Mouse (Mus musculus) brown adipose tissue, adult 24 weeks (tissue): Measurements from ENCODE around the gene Trim2. TPM values are rescaled to one million over a fixed set of nuclear protein-coding genes. Genes with fewer than 3 reads are reported as not detected.

ENCODE experiments used
- H3K27ac ChIP-seq: fragments of 200-500 bp; replicated peaks from 2 replicates; pipeline ENCODE4 v1.5.1; 2012; ENCODE audit warnings: low read depth, mild to moderate bottlenecking, low read length
- H3K4me1 ChIP-seq: fragments of 200-500 bp; 2 replicates; pipeline ENCODE4 v1.6.1; 2012; ENCODE audit warnings: low read length, mixed read lengths; ENCODE audit not compliant: control insufficient read depth, insufficient read depth, insufficient read length
- H3K4me3 ChIP-seq: fragments of 200-500 bp; 2 replicates; pipeline ENCODE4 v1.5.1; 2012; ENCODE audit warnings: low read depth, mild to moderate bottlenecking, low read length, moderate library complexity; ENCODE audit not compliant: insufficient read depth
- polyA plus RNA-seq: library from polyadenylated mRNA; stranded (reverse); fragments of >200 nt; gene quantifications from 2 replicates; pipeline ENCODE4 v1.2.4, GENCODE M21; 2012; ENCODE audit not compliant: missing spikeins, insufficient read depth, insufficient read length

The Trim2 gene
- polyA plus RNA-seq = 14.0 and 14.2 TPM in 2 replicates

DNA sequence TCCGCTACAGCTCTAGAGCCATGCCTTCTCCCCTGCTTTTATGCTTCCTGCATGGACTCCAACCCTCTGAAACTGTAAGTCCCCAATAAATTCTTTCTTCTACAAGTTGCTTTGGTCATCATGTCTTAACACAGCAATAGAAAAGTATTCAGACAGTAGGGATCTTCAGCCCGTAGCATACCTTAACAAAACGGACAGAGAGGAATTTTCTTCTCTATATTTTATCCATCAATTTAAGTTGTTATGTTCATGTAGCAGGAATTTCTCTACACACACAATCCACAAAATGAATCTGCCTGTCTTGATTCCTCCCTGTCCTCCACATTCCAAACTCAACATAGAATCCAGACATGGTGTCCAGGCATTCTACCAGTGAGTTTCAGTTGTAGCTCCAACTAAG, at the start of gene Trim2:
Gene Trim2 (minus strand): TSS at position 101 of the 400 bp plus-strand sequence.
- H3K27ac ChIP-seq = no peak within 1 kb of the TSS
- H3K4me3 ChIP-seq = no peak within 1 kb of the TSS
- no peaks in the 10 kb centered on the region for H3K4me1 ChIP-seq

DNA sequence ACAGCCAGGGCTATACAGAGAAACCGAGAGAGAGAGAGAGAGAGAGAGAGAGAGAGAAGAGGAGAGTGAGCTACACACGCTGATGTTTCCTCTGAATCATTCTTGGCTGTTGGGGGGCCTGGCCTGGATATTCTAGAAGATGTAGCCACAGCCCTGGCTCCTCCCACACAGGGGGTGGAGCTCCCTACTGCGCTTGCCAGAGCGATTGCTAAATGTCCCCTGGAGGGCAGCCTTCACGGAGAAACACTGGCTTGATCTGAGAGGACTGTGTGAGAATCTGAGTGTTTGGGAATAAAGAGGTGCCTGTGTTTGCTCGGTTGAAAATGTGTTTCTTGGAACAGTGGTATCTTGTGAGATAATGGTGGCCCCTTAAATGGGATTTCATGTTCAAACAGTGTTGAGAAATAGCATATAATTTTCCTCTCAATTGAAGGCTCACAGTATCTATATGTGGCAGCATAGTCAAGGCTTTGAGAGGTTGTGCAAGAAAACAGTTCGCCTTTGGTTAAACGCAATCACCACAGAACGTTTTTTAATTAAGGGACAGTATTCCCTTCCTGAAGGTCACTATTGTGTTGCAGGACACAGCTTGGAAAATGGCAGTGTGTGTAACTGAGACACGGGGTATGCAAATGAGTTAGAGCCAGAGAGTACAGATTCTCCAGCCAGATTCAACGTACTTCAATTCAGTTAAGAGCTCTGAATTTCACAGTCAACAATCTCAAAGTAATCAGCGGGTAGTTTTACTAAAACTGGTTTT, 49.4 kb upstream of the Trim2 start:
- H3K27ac ChIP-seq = peak overlapping the region; percentile 57
- H3K4me1 ChIP-seq = no peaks in the 10 kb centered on the region
- H3K4me3 ChIP-seq = no peak overlapping the region

DNA sequence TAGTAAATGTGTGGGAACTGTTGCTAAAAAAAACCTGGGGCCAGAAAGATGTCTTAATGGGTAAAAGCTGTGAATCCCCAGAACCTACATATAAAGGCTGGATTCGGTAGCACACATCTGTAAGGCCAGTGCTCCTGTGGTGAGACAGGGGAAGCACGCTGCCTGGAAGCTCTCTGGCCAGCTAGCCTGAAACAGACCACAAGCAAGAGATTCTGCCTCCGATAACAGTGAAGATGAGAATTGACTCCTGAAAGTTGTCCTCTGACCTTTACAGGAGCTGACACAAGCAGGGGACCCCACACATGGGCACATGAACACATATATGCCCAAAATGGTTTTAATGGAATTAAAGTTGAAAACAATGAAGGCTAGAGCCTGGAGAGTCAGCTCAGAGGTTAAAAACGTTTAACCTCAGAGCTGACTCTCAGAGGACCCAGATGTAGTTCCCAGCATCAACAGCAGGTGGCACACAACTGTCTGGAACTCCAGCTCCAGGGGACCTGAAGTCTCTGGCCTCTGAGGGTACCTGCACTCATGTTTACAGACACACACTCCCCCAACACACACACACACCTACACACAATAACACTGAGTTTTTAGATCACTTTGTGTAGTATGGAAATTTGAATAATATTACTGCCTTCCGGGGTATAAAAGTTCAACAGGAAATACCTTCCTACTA, 45.8 kb upstream of the Trim2 start:
- no peak overlapping the region for H3K4me3 ChIP-seq
- no peak overlapping the region for H3K27ac ChIP-seq
- peaks cover 2% of the 10 kb centered on the region for H3K4me1 ChIP-seq

DNA sequence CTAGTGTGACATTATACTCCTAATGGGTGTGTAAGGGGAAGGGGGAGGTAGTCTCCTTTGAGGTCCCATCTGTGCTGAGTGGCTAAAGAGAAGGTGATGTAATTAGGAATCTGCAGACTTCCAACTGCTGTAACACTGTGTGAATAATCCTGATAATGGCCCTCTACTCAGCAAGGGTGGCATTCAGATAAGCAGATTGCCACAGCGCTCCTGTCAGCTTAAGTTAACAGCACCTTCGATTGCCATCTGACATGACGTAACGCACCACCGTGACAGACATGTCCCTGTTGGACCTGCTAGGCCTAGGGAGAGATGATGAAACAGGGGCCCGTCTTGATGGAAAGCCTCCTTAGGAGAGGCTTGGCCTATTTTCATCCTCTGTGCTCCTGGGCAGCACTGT, 43.6 kb upstream of the Trim2 start:
- H3K27ac ChIP-seq = no peak overlapping the region
- no peak overlapping the region for H3K4me3 ChIP-seq
- peaks cover 10% of the 10 kb centered on the region for H3K4me1 ChIP-seq

DNA sequence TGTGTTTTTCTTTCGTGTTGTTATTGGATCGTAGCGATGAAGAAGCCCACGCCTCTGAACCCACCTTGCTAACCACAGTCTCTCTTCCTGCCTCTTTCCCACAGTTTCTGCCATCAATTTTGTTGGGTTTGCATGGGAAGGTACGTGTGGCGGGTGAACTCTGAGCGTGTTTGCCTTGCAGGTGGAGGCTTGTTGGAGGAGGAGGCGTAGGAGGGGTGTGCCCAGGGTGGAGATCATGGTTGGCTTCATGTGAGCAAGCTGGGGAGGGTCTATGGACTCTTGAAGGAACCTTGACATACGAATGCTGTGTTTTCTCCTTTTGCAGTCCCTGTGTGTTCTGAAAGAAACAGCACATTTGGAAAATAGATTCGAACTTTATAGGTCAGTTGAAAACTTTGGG, 43.1 kb upstream of the Trim2 start:
- H3K4me1 ChIP-seq = peaks cover 10% of the 10 kb centered on the region
- no peak overlapping the region for H3K27ac ChIP-seq
- no peak overlapping the region for H3K4me3 ChIP-seq

DNA sequence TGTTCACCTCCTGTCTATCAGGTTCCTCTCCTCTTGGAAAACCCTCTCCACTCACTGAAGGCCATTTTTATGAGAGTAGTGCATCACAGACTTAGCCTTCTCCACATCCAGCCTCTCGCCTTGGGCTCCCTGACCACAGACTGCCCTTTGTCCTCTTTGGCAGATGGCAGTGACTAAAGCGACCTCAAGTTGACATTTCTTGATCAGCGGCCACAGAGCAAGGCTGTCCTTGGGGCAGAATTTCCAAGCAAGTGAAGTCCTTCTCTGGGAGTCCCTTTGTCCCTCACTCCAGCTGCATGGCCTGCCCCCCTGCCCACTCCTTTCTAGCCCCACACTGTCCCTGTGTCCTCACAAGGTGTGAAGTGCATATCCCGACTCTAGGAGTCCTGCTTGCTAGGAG, 40.7 kb upstream of the Trim2 start:
- Histone ChIP-seq H3K27ac (peak overlapping the region; percentile 97), H3K4me1 (peaks cover 10% of the 10 kb centered on the region), H3K4me3 (no peak overlapping the region)

DNA sequence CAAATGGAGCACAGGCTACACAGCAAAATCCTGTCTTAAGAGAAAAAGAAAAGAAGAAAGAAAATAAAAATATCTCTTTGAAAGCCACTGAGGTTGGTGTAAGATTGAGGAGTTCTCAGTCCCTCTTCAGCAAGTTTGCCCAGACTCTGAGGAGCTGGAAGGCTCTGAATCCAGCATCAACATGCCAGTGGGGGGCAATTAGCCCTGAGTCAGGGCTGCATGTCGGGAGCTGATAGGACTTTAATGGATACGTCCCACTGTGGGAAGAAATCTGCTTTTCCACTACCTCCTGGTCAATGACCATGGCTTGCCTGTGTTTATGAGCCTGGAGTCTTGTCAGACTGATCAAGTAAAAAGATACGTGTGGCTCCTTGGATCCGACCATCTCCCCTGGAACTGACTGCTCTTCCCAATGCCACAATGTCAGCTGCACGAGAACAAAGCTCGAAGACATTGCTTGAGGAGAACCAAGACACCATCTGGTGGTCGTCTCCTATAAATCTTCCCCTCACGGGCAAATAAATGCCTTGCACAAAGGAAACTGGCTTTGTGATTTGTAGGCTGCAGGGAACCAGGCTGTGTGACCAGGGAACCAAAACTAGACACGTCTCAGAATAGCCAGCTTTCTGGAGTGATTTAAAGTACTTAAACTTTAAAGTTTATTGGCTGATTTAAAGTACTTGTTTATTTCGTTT, 39.9 kb upstream of the Trim2 start:
- peaks cover 10% of the 10 kb centered on the region for H3K4me1 ChIP-seq
- H3K4me3 ChIP-seq = no peak overlapping the region
- H3K27ac ChIP-seq = peak overlapping the region; percentile 75

DNA sequence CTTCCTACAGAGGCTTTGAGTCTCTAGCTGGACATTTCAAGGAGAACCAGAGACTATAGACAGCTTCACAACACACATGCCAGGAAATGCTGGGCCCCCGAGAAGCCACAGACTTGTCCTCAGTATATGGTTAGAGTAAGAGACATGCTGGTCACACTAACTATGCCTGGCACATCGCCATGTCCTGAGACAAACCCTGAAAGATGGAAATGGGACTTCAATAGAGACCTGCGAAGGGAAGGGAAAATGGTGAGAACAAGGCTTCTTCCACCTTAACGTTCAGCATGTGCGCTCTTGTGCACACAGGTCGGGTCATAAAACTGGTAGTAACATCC, 38.9 kb upstream of the Trim2 start:
- Histone ChIP-seq H3K4me3 (peak overlapping the region; percentile 17; the same call in 1 of the 2 replicates), H3K27ac (peak overlapping the region; percentile 59), H3K4me1 (peaks cover 10% of the 10 kb centered on the region)

DNA sequence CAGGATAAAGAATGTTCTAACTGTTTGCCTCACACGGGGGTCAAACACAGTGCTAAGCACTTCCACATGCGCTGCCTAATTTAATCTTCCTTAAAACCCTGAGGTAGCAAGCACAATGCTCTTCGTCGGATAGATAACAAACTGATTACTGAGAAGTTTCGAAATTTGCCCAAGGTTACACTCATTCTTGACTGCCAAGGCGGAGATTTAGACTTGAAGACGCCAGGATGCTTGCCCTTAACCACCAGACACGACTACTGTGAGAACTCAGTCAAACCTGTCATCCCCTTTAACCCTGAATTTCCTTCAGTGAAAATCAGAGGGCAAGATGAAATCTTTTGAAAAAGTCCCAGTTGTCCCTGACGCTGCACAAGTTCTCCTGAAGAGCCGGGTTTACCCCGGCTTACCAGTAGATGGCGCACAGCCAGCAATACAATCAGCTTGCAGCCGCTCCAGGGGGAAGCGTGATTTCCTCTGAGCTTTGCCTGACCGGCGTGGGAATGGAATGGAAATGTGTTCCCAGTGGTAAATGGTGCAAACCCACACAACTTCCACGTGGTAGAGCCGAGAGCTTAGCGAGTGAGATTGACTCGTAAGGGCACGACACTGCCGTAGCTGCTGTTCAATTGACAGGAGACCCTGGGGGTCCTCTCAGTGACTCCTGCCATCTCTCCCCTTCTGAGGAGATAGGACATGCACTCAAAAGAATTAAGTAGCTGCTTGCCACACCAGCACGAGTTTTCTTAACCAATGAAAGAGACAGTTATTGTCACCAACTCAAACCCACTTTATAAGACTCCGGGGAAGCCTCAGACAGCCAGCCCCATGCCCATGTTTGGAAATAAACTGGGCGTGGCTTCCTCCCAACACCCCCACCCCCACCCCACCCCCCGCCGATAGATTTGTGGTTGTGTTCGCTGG, 38.3 kb upstream of the Trim2 start:
- H3K4me1 ChIP-seq = peaks cover 10% of the 10 kb centered on the region
- H3K27ac ChIP-seq = peak overlapping the region; percentile 15; the same call in 1 of the 2 replicates
- H3K4me3 ChIP-seq = peak overlapping the region; percentile 20

DNA sequence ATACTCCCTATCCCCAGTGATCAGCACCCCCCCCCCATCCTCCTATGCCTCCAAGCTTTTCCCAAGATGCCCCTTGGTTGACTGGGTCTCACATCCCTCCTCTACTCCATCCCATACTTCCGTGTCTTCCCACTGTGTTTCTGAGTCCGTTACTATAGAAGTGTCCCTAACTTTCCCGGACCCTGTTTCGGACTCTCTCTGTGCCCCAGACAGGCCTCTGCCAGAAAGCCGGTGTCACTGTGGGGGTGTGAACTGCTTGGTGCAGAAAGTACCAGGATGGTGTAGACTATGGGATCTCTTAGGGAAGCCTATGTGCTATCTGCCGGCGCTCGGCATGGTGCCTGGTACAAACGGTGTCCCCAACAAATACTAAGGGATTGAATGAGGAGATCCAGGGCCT, 36.4 kb upstream of the Trim2 start:
- H3K4me1 ChIP-seq = peaks cover 10% of the 10 kb centered on the region
- no peak overlapping the region for H3K4me3 ChIP-seq
- no peak overlapping the region for H3K27ac ChIP-seq

DNA sequence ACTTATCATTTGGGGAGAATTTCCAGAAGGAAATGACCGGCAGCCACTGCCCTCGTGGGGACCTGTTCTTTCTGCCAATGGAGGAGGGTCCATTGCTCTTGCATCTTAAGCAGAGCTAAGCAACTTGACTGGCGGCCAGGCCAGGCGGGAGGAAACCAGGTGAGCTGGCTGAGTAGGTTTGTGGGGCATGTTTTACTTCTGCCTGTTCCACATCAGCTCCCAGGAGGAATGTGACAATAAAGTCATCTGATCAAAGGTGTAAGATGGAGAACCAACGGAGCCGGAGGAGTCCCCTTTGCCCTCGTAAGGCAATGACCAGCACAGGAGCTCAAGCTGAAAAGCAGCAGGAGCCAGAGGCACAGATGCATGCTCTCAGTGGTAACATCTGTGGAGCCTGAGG, 35.1 kb upstream of the Trim2 start:
- H3K4me1 ChIP-seq = peaks cover 8% of the 10 kb centered on the region
- no peak overlapping the region for H3K27ac ChIP-seq

DNA sequence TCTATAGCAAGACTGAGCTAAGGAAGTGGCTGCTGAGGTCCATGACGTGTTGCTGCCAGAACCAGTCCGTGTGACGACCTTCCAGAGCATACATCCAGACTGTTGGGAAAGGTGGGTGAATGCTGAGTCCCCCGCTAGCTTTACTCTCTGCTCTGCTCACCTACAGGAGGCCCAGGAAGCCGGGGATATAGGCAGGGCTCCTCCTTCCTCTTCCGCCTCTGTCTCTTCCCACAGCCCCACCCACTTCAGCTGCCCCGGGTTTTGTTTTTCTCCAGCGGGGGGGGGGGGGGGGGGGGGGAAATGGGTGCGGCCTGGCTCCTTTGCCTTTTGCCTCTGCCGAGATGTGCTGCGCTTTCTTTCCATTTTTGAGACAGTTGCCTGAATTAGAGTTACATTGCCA, 30.9 kb upstream of the Trim2 start:
- Histone ChIP-seq H3K27ac (0 out of 2 replicates have a peak overlapping the region, but pooled peaks have one; percentile 33), H3K4me3 (peak overlapping the region; percentile 51), H3K4me1 (peaks cover 2% of the 10 kb centered on the region; the same call in 1 of the 2 replicates)

More for the DNA sequence above, 35.1 kb upstream of the Trim2 start:
- no peak overlapping the region for H3K4me3 ChIP-seq

DNA sequence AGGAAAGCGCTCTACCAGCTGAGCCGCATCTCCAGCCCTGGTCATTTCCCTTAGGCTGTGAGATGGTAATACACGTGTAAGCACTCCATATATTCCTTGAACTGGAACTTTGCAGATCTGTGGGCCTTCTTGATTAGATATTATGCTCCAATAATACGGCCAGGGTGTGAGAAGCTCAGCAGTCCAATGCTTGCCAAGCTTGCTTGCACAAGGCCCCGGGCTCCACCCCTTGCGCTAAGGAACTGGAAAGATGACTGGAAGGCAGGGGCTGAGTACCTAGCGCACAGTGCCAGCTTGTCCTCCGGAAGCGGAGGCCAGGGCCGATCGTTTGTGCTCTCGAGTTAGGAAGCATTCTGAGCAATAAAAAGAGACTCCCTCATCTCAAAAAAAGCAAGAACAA, 29.7 kb upstream of the Trim2 start:
- Histone ChIP-seq H3K27ac (no peak overlapping the region), H3K4me1 (peaks cover 2% of the 10 kb centered on the region; the same call in 1 of the 2 replicates), H3K4me3 (no peak overlapping the region)

DNA sequence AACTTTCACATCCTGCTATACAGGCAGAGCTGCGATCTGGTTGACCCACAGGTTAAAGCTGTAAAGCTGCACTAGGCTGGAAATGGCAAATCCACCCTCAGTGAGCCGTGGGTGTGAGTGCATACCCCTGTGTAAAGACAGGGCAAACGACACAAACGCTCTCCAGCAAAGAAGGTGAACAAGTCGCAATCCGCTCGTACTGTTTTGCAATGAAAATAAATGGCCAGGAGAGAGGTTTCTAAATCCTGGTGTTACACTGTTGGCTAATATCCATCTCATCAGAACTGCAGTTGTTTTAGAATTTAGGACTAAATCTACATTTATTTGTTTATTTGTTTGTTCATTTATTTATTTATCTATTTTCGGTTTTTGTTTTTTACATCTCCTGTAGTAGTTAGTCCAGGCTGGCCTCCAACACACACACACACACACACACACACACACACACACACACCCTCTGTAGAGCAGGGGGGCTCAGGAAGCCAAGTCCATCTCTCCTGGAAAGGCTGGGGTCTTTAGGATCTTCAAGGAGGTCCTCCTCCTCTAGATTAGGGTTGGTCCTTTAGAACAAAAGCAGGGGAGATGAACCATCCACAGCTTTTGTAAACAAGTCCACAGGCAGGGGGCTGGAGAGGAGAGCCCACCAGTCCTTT, 28.9 kb upstream of the Trim2 start:
- peaks cover 2% of the 10 kb centered on the region; the same call in 1 of the 2 replicates for H3K4me1 ChIP-seq
- no peak overlapping the region for H3K4me3 ChIP-seq
- peak overlapping the region; percentile 56; the same call in 1 of the 2 replicates for H3K27ac ChIP-seq
